Mouse (Mus musculus): ENCODE data around the gene Creb3l2. TPM values are rescaled to one million over a fixed set of nuclear protein-coding genes. Genes with fewer than 3 reads are reported as not detected.
"Not testable (repeated sequence)": the region's sequence is repeated elsewhere in the genome, so short reads cannot be mapped to it uniquely, and the experiment has no call there.

Gene Creb3l2
- total and polyA plus RNA-seq, 2 experiments from 2014 or later = 16.3 to 32.4 TPM

DNA sequence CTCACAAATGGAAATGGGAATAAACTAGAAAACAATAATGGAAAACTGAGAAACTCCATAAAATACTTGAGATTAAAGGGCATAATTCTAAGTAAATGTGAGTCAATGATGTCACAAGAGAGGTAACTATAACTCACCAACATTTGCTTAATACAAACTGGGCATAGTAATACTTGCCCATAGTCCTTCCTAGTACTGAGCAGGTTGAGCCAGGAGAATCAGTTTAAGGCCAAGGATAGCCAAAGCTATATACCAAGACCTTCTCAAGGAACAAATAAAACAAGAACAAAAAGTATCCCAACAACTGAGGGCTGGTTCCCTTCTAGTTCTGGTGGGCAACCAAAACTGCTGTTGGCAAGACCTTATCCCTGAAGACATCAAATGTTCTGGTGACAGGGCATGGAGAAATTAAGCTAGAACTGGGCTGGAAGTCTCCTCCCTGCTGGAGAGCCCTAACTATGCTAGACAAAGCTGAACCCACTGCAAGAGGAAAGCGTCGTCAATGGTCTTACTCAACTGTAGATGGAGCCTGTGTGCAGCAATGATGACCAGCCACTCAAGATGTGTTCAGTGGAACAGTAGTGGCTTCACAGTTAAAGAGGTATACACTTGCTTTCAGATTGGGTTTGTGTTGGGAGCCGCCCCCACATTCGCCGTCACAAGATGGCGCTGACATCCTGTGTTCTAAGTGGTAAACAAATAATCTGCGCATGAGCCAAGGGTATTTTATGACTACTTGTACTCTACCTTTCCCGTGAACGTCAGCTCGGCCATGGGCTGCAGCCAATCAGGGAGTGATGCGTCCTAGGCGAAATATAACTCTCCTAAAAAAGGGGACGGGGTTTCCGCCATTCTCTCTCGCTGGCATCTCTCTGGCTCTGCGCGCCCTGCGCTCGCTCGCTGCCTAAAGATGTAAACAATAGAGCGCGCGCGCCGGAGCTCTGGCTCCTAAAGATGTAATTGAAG is 21.9 kb upstream of the Creb3l2 start:
- not testable (repeated sequence) for H3K9ac ChIP-seq (replicated peaks; ENCODE audit: low read depth, low read length); H3K27me3 ChIP-seq (ENCODE audit: control insufficient read depth, insufficient read depth, low read length); H3K4me1 ChIP-seq (ENCODE audit: control insufficient read depth, insufficient read depth); H3K36me3 ChIP-seq (replicated peaks; ENCODE audit: control insufficient read depth, insufficient read depth, low read length); H3K9me3 ChIP-seq (replicated peaks; ENCODE audit: control insufficient read depth, low read length)
- Histone ChIP-seq H3K27ac (ENCODE audit: low read depth) (peak overlapping the region; percentile 47; the same call in 1 of the 2 replicates), H3K4me3 (ENCODE audit: low read depth, low read length) (peak overlapping the region; percentile 36), H3K4me2 (ENCODE audit: low read depth, low read length) (peak overlapping the region; percentile 41)
- DNase-seq (ENCODE audit: low spot score) (peak; percentile 96), ATAC-seq (ENCODE audit: insufficient read depth, low read depth) (peak; percentile 96)
- WGBS = under 1% methylated on average over 7 of the region's 25 CpGs
- peak; percentile 62 for TF ChIP-seq CTCF (IDR thresholded peaks at IDR 0.05; ENCODE audit: low read depth)

GRCm38 (mm10) chr6:37460681-37461080 is 18.7 kb upstream of the Creb3l2 start:
- Histone ChIP-seq H3K36me3 (replicated peaks; ENCODE audit: control insufficient read depth, insufficient read depth, low read length) (no peaks in the 10 kb centered on the region), H3K4me1 (ENCODE audit: control insufficient read depth, insufficient read depth) (no peaks in the 10 kb centered on the region), H3K9ac (replicated peaks; ENCODE audit: low read depth, low read length) (no peak overlapping the region), H3K27me3 (ENCODE audit: control insufficient read depth, insufficient read depth, low read length) (no peaks in the 10 kb centered on the region), H3K4me2 (ENCODE audit: low read depth, low read length) (no peak overlapping the region), H3K4me3 (ENCODE audit: low read depth, low read length) (no peak overlapping the region), H3K27ac (ENCODE audit: low read depth) (no peak overlapping the region), H3K9me3 (replicated peaks; ENCODE audit: control insufficient read depth, low read length) (no peaks in the 10 kb centered on the region)
- WGBS = 79% methylated on average over 6 of the region's 6 CpGs
- DNase-seq (ENCODE audit: low spot score) (no peak), ATAC-seq (ENCODE audit: insufficient read depth, low read depth) (no peak)
- no peak for TF ChIP-seq EP300 (IDR thresholded peaks at IDR 0.05; ENCODE audit: low read depth)
- no peak for TF ChIP-seq CTCF (IDR thresholded peaks at IDR 0.05; ENCODE audit: low read depth)

- not testable (repeated sequence) for H3K4me2 ChIP-seq (ENCODE audit: low read depth, low read length); H3K27me3 ChIP-seq (ENCODE audit: control insufficient read depth, insufficient read depth, low read length)
Observed at GRCm38 (mm10) chr6:37459656-37460055, 17.7 kb upstream of the Creb3l2 start.

GRCm38 (mm10) chr6:37457990-37458655 is 16.2 kb upstream of the Creb3l2 start:
- Histone ChIP-seq H3K9me3 (replicated peaks; ENCODE audit: control insufficient read depth, low read length) (no peaks in the 10 kb centered on the region), H3K4me2 (ENCODE audit: low read depth, low read length) (no peak overlapping the region), H3K9ac (replicated peaks; ENCODE audit: low read depth, low read length) (no peak overlapping the region), H3K4me3 (ENCODE audit: low read depth, low read length) (no peak overlapping the region), H3K27ac (ENCODE audit: low read depth) (no peak overlapping the region), H3K27me3 (ENCODE audit: control insufficient read depth, insufficient read depth, low read length) (no peaks in the 10 kb centered on the region), H3K36me3 (replicated peaks; ENCODE audit: control insufficient read depth, insufficient read depth, low read length) (no peaks in the 10 kb centered on the region), H3K4me1 (ENCODE audit: control insufficient read depth, insufficient read depth) (no peaks in the 10 kb centered on the region)
- TF ChIP-seq CTCF (IDR thresholded peaks at IDR 0.05; ENCODE audit: low read depth) = peak; percentile 44
- no peak for TF ChIP-seq EP300 (IDR thresholded peaks at IDR 0.05; ENCODE audit: low read depth)
- ATAC-seq (ENCODE audit: insufficient read depth, low read depth) = no peak
- DNase-seq (ENCODE audit: low spot score) = no peak
- WGBS = 41% methylated on average over 10 of the region's 10 CpGs

More at GRCm38 (mm10) chr6:37459656-37460055, 17.7 kb upstream of the Creb3l2 start:
- not testable (repeated sequence) for H3K4me3 ChIP-seq (ENCODE audit: low read depth, low read length); H3K4me1 ChIP-seq (ENCODE audit: control insufficient read depth, insufficient read depth); H3K9me3 ChIP-seq (replicated peaks; ENCODE audit: control insufficient read depth, low read length); H3K36me3 ChIP-seq (replicated peaks; ENCODE audit: control insufficient read depth, insufficient read depth, low read length); H3K27ac ChIP-seq (ENCODE audit: low read depth); DNase-seq (ENCODE audit: low spot score); ATAC-seq (ENCODE audit: insufficient read depth, low read depth); H3K9ac ChIP-seq (replicated peaks; ENCODE audit: low read depth, low read length)
- WGBS = 59% methylated on average over 9 of the region's 9 CpGs

GRCm38 (mm10) chr6:37455540-37455939 is 13.6 kb upstream of the Creb3l2 start:
- no peak overlapping the region for H3K9ac ChIP-seq (replicated peaks; ENCODE audit: low read depth, low read length)
- no peaks in the 10 kb centered on the region for H3K4me1 ChIP-seq (ENCODE audit: control insufficient read depth, insufficient read depth)
- DNase-seq (ENCODE audit: low spot score) (no peak), ATAC-seq (ENCODE audit: insufficient read depth, low read depth) (no peak)
- no peaks in the 10 kb centered on the region for H3K9me3 ChIP-seq (replicated peaks; ENCODE audit: control insufficient read depth, low read length)
- no peaks in the 10 kb centered on the region for H3K36me3 ChIP-seq (replicated peaks; ENCODE audit: control insufficient read depth, insufficient read depth, low read length)
- 52% methylated on average over 5 of the region's 5 CpGs for WGBS
- TF ChIP-seq EP300 (IDR thresholded peaks at IDR 0.05; ENCODE audit: low read depth) (no peak), CTCF (IDR thresholded peaks at IDR 0.05; ENCODE audit: low read depth) (no peak)
- H3K27me3 ChIP-seq (ENCODE audit: control insufficient read depth, insufficient read depth, low read length) = no peaks in the 10 kb centered on the region
- no peak overlapping the region for H3K4me2 ChIP-seq (ENCODE audit: low read depth, low read length)
- H3K27ac ChIP-seq (ENCODE audit: low read depth) = no peak overlapping the region
- no peak overlapping the region for H3K4me3 ChIP-seq (ENCODE audit: low read depth, low read length)

Measured in heart, postnatal 0 days (tissue).